Mouse (Mus musculus) CH12.LX (cell line): Measurements from ENCODE around the gene Slc24a1. TPM values are rescaled to one million over a fixed set of nuclear protein-coding genes. Genes with fewer than 3 reads are reported as not detected.

Experiments used
- DNase-seq: peaks from one replicate; pipeline ENCODE4 v3.0.0-alpha.2; 2013; ENCODE audit errors: extremely low read depth
- H3K27ac ChIP-seq: 2 replicates; pipeline ENCODE4 v1.5.1; 2012; ENCODE audit warnings: low read depth, mild to moderate bottlenecking, control low read depth, moderate library complexity; ENCODE audit not compliant: insufficient read depth
- H3K27me3 ChIP-seq: replicated peaks from 2 replicates; pipeline ENCODE3; 2012; ENCODE audit warnings: inconsistent platforms
- H3K36me3 ChIP-seq, 2 experiments: replicated peaks in 1 of 2; 2 replicates each; pipeline versions ENCODE3 to v1.6.1; 2012; ENCODE audit warnings: inconsistent platforms in 1 of 2, low read length in 1 of 2, mild to moderate bottlenecking in 1 of 2, mixed read lengths in 1 of 2, moderate library complexity in 1 of 2; ENCODE audit not compliant: control insufficient read depth in 1 of 2, insufficient read depth in 1 of 2
- H3K4me1 ChIP-seq, 2 experiments: 2 replicates each; pipeline ENCODE4 v1.6.1; 2012; ENCODE audit warnings: inconsistent platforms in 1 of 2, moderate library complexity in 1 of 2; ENCODE audit not compliant: insufficient read depth in 2 of 2, control insufficient read depth in 1 of 2
- H3K4me2 ChIP-seq: 2 replicates; pipeline ENCODE4 v1.6.1; 2012; ENCODE audit warnings: low read depth, mild to moderate bottlenecking, control low read depth; ENCODE audit not compliant: poor library complexity, insufficient read depth, severe bottlenecking
- H3K4me3 ChIP-seq, 3 experiments: fragments of 150-350 bp in 1 of 3; sonication (generic) in 1 of 3; replicated peaks in 1 of 3; 2 replicates each; pipeline versions ENCODE3 to v1.5.1; 2011 to 2012; ENCODE audit warnings: low read depth in 2 of 3, low read length in 2 of 3, mild to moderate bottlenecking in 2 of 3, moderate library complexity in 2 of 3, control low read depth in 1 of 3, improper control_type of control experiment in 1 of 3, inconsistent platforms in 1 of 3, mixed read lengths in 1 of 3; ENCODE audit not compliant: poor library complexity in 1 of 3
- H3K79me2 ChIP-seq: replicated peaks from 2 replicates; pipeline ENCODE4 v1.6.1; 2012; ENCODE audit warnings: mild to moderate bottlenecking, moderate library complexity; ENCODE audit not compliant: control insufficient read depth, poor library complexity, insufficient read depth, severe bottlenecking; ENCODE audit errors: extremely low read depth
- H3K9ac ChIP-seq: 2 replicates; pipeline ENCODE4 v1.6.1; 2012; ENCODE audit warnings: low read depth, mild to moderate bottlenecking, control low read depth, moderate library complexity; ENCODE audit not compliant: insufficient read depth
- H3K9me3 ChIP-seq: replicated peaks from 2 replicates; pipeline ENCODE3; 2012; ENCODE audit warnings: low read length, inconsistent platforms, mixed read lengths
- BHLHE40 ChIP-seq: IDR thresholded peaks from 2 replicates; pipeline ENCODE4 v1.6.1; 2011; ENCODE audit warnings: mild to moderate bottlenecking, low read depth, low read length, improper control_type of control experiment
- CTCF ChIP-seq, 2 experiments: IDR thresholded peaks in 1 of 2; conservative IDR thresholded peaks in 1 of 2; 2 replicates each; pipeline ENCODE4 v1.5.1; 2011 to 2012; ENCODE audit warnings: low read depth in 2 of 2, low read length in 2 of 2, improper control_type of control experiment in 1 of 2, inconsistent platforms in 1 of 2, mild to moderate bottlenecking in 1 of 2, moderate library complexity in 1 of 2
- ELF1 ChIP-seq: IDR thresholded peaks from 2 replicates; pipeline ENCODE4 v1.6.1; 2014; ENCODE audit warnings: low read depth, mild to moderate bottlenecking, inconsistent platforms, low read length, improper control_type of control experiment
- EP300 ChIP-seq: IDR thresholded peaks from 2 replicates; pipeline ENCODE4 v1.6.1; 2011; ENCODE audit warnings: low read length, improper control_type of control experiment
- GABPA ChIP-seq: IDR thresholded peaks from 2 replicates; pipeline ENCODE4 v1.6.1; 2012; ENCODE audit warnings: low read depth, low read length, improper control_type of control experiment, inconsistent platforms; ENCODE audit not compliant: insufficient replicate concordance
- HCFC1 ChIP-seq: IDR thresholded peaks from 2 replicates; pipeline ENCODE4 v1.6.1; 2012; ENCODE audit warnings: low read depth, mild to moderate bottlenecking, inconsistent platforms, low read length, improper control_type of control experiment
- IRF4 ChIP-seq: IDR thresholded peaks from 2 replicates; pipeline ENCODE4 v1.6.1; 2014; ENCODE audit warnings: low read depth, mild to moderate bottlenecking, inconsistent platforms, low read length, improper control_type of control experiment
- JUN ChIP-seq: IDR thresholded peaks from 2 replicates; pipeline ENCODE4 v1.6.1; 2011; ENCODE audit warnings: low read depth, mild to moderate bottlenecking, low read length, improper control_type of control experiment, moderate library complexity; ENCODE audit not compliant: insufficient read depth
- KAT2A ChIP-seq: IDR thresholded peaks from 2 replicates; pipeline ENCODE4 v1.6.1; 2012; ENCODE audit warnings: low read length, improper control_type of control experiment, inconsistent platforms; ENCODE audit not compliant: insufficient replicate concordance
- MAX ChIP-seq: IDR thresholded peaks from 2 replicates; pipeline ENCODE4 v1.6.1; 2011; ENCODE audit warnings: low read length, improper control_type of control experiment
- MAZ ChIP-seq: IDR thresholded peaks from 2 replicates; pipeline ENCODE4 v1.6.1; 2012; ENCODE audit warnings: low read depth, mild to moderate bottlenecking, inconsistent platforms, low read length, improper control_type of control experiment, moderate library complexity
- MEF2A ChIP-seq: IDR thresholded peaks from 2 replicates; pipeline ENCODE4 v1.6.1; 2014; ENCODE audit warnings: low read depth, mild to moderate bottlenecking, inconsistent platforms, low read length, improper control_type of control experiment, borderline replicate concordance
- MXI1 ChIP-seq: IDR thresholded peaks from 2 replicates; pipeline ENCODE4 v1.6.1; 2011; ENCODE audit warnings: mild to moderate bottlenecking, low read depth, low read length, improper control_type of control experiment
- MYC ChIP-seq: IDR thresholded peaks from 2 replicates; pipeline ENCODE4 v1.6.1; 2011; ENCODE audit warnings: low read depth, mild to moderate bottlenecking, improper control_type of control experiment, low read length
- NELFE ChIP-seq: IDR thresholded peaks from 2 replicates; pipeline ENCODE4 v1.6.1; 2011; ENCODE audit warnings: low read depth, low read length, improper control_type of control experiment
- NRF1 ChIP-seq: IDR thresholded peaks from 2 replicates; pipeline ENCODE4 v1.6.1; 2014; ENCODE audit warnings: low read depth, mild to moderate bottlenecking, inconsistent platforms, low read length, improper control_type of control experiment, moderate library complexity
- PAX5 ChIP-seq: IDR thresholded peaks from 2 replicates; pipeline ENCODE4 v1.6.1; 2012; ENCODE audit warnings: low read length, inconsistent platforms, mixed read lengths
- POLR2AphosphoS2 ChIP-seq: IDR thresholded peaks from 2 replicates; pipeline ENCODE4 v1.6.1; 2011; ENCODE audit warnings: low read depth, low read length, improper control_type of control experiment
- RAD21 ChIP-seq: IDR thresholded peaks from 2 replicates; pipeline ENCODE4 v1.6.1; 2011; ENCODE audit warnings: low read depth, mild to moderate bottlenecking, low read length, improper control_type of control experiment, moderate library complexity
- SMC3 ChIP-seq: IDR thresholded peaks from 2 replicates; pipeline ENCODE4 v1.6.1; 2011; ENCODE audit warnings: low read depth, low read length, improper control_type of control experiment
- USF1 ChIP-seq: IDR thresholded peaks from 2 replicates; pipeline ENCODE4 v1.6.1; 2014; ENCODE audit warnings: low read depth, mild to moderate bottlenecking, inconsistent platforms, low read length, improper control_type of control experiment
- ZC3H11A ChIP-seq: IDR thresholded peaks from 2 replicates; pipeline ENCODE4 v1.6.1; 2012; ENCODE audit warnings: low read depth, mild to moderate bottlenecking, inconsistent platforms, low read length, improper control_type of control experiment
- ZKSCAN1 ChIP-seq: IDR thresholded peaks from 2 replicates; pipeline ENCODE4 v1.6.1; 2012; ENCODE audit warnings: low read depth, inconsistent platforms, low read length, improper control_type of control experiment, borderline replicate concordance
- ZMIZ1 ChIP-seq: IDR thresholded peaks from 2 replicates; pipeline ENCODE4 v1.6.1; 2012; ENCODE audit warnings: low read depth, mild to moderate bottlenecking, inconsistent platforms, low read length, improper control_type of control experiment
- dilution Hi-C: fragments of 300-500 bp; cut with MboI; formaldehyde crosslinking; loops from 2 replicates; pipeline ENCODE4 v1.14.3; 2020; ENCODE audit warnings: low sequenced_read_pairs; ENCODE audit not compliant: extremely low pct_unique_long_range_greater_than_20kb, extremely low pct_ligation_motif_present
- in situ Hi-C: fragments of 300-500 bp; cut with MboI; formaldehyde crosslinking; loops from 3 replicates; pipeline ENCODE4 v1.14.3; 2019; ENCODE audit warnings: low sequenced_read_pairs, low pct_ligation_motif_present, low pct_unique_long_range_greater_than_20kb, mixed read lengths
- polyA plus RNA-seq: library from polyadenylated mRNA; unstranded; fragments of >175 nt; gene quantifications from 2 replicates; pipeline ENCODE4 v1.2.1, GENCODE M21; 2012; ENCODE audit warnings: low read depth; ENCODE audit not compliant: insufficient read length
- total RNA-seq, 2 experiments: library from RNA; depleted of rRNA; stranded (reverse); fragments of 300-350 nt in 1 of 2; fragments of >200 nt in 1 of 2; gene quantifications; 2 replicates each; pipeline ENCODE4 v1.2.3; 2012 to 2014

The Slc24a1 gene
- total and polyA plus RNA-seq, 3 experiments, result under 0.01 to 0.11 TPM; not detected in 1

GRCm38 (mm10) chr9:64925771-64926170 is 25.6 kb downstream of the Slc24a1 start:
- no peak for DNase-seq
- in situ Hi-C loops, result loop anchor here (25.0 kb wide), 1 partner anchor 613 kb away; no protein-coding TSS in a partner anchor
- Histone ChIP-seq H3K79me2 (no peaks in the 10 kb centered on the region), H3K27ac (no peak overlapping the region), H3K36me3 (peaks cover 24 to 39% of the 10 kb centered on the region in 2 experiments), H3K4me3 (no peak overlapping the region)
- dilution Hi-C loops, result no loop called here
- no peak for TF ChIP-seq MYC
- no peak for TF ChIP-seq CTCF (conservative IDR thresholded peaks at IDR 0.05 in 1 of 2, IDR thresholded peaks at IDR 0.05 in 1 of 2; ENCODE audit: low read depth in 2 of 2, low read length in 2 of 2)
- no peak for TF ChIP-seq JUN
- TF ChIP-seq NELFE, result no peak
- no peak for TF ChIP-seq KAT2A
- TF ChIP-seq MAX, result no peak
- no peak for TF ChIP-seq SMC3
- no peak for TF ChIP-seq ELF1
- no peak for TF ChIP-seq POLR2AphosphoS2
- no peak for TF ChIP-seq BHLHE40
- no peak for TF ChIP-seq MXI1
- no peak for TF ChIP-seq ZKSCAN1
- no peak for TF ChIP-seq RAD21
- TF ChIP-seq GABPA, result no peak
- TF ChIP-seq, all 38 proteins: peak for 0
- H3K4me2 ChIP-seq, result no peak overlapping the region
- H3K9me3 ChIP-seq, result no peaks in the 10 kb centered on the region
- peaks cover 0 to 13% of the 10 kb centered on the region in 2 experiments; a peak in 2 of 4 replicates for H3K4me1 ChIP-seq
- H3K27me3 ChIP-seq, result no peaks in the 10 kb centered on the region
- H3K9ac ChIP-seq, result no peak overlapping the region

GRCm38 (mm10) chr9:64918560-64918959 is 32.8 kb downstream of the Slc24a1 start:
- no peak overlapping the region for H3K4me3 ChIP-seq
- in situ Hi-C loops, result no loop called here
- H3K9ac ChIP-seq, result no peak overlapping the region
- no peak overlapping the region for H3K4me2 ChIP-seq
- no peaks in the 10 kb centered on the region for H3K27me3 ChIP-seq
- no peaks in the 10 kb centered on the region for H3K79me2 ChIP-seq
- dilution Hi-C loops, result no loop called here
- H3K36me3 ChIP-seq, result peaks cover 57 to 84% of the 10 kb centered on the region in 2 experiments
- H3K4me1 ChIP-seq, result peaks cover 0 to 13% of the 10 kb centered on the region in 2 experiments; a peak in 1 of 4 replicates
- TF ChIP-seq SMC3 (no peak), NRF1 (no peak), MAZ (no peak), PAX5 (no peak), HCFC1 (no peak), IRF4 (no peak), MEF2A (no peak), EP300 (no peak), BHLHE40 (no peak), USF1 (no peak), ZMIZ1 (no peak), ZC3H11A (no peak)
- no peak overlapping the region for H3K27ac ChIP-seq
- no peak for DNase-seq
- H3K9me3 ChIP-seq, result no peaks in the 10 kb centered on the region
